ENCODE assay signal across 20 mouse cellular contexts in the genomic region with DNA sequence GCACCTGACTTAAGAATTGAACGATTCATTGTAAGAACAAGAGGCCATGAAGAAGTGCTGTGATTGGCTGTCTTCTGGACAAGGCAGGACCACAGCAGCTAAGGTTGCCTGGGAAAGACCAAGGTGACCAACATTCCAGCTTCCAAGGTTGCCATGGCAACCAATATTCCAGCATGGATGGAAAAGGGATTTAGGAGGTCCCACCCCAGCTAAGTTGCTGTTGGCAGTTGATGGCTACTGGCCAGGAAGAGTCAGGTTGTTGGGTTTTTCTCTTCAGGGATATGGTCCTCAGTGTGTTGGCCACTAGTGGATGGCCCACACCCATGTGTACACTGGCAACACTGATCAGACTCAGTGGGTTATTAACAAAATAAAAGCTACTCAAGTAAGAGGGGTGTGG.
"Had no signal": no experiment of that assay in that cellular context is flagged by ENCODE, and none has a peak within 500 bp of the region (broad histone marks: within the 10 kb centered on the region; RNA-seq: fewer than 3 reads in every experiment).

No protein-coding gene starts in this region.

- DNase-seq: liver, embryonic 13.5 days; liver, postnatal 0 days; lung, adult 2 months; lung, postnatal 14 days; lung, postnatal 36 days; midbrain, embryonic 14.5 days; right cerebral cortex, postnatal 14 days; right cerebral cortex, postnatal 4 days; spleen, adult 18-20 months; thymus, adult 18-20 months; thymus, postnatal 14 days; thymus, postnatal 36 days had no signal

- ATAC-seq: liver, postnatal 0 days; midbrain, embryonic 16.5 days had no signal

- H3K27me3 ChIP-seq: liver, embryonic 13.5 days; liver, embryonic 15.5 days; lung, embryonic 15.5 days; megakaryocyte, embryonic 14.5 days; midbrain, embryonic 12.5 days; neural tube, embryonic 12.5 days had no signal

- H3K9me3 ChIP-seq: liver, embryonic 13.5 days; liver, embryonic 15.5 days; lung, embryonic 15.5 days; midbrain, embryonic 12.5 days; neural tube, embryonic 12.5 days had no signal

- H3K4me1 ChIP-seq: liver, embryonic 13.5 days; liver, embryonic 15.5 days; megakaryocyte, embryonic 14.5 days had no signal

- H3K36me3 ChIP-seq: liver, embryonic 13.5 days; liver, embryonic 15.5 days; lung, embryonic 15.5 days; midbrain, embryonic 12.5 days had no signal

- H3K27ac ChIP-seq: liver, embryonic 13.5 days; liver, embryonic 15.5 days; lung, embryonic 15.5 days; macrophage; midbrain, embryonic 12.5 days; neural tube, embryonic 12.5 days had no signal

- H3K9ac ChIP-seq: liver, embryonic 13.5 days; liver, embryonic 15.5 days; liver, postnatal 0 days; lung, embryonic 15.5 days; midbrain, embryonic 12.5 days; neural tube, embryonic 12.5 days had no signal

- H3K4me3 ChIP-seq: liver, embryonic 13.5 days; liver, embryonic 15.5 days; lung, embryonic 15.5 days; megakaryocyte, embryonic 14.5 days; midbrain, embryonic 12.5 days; neural tube, embryonic 12.5 days had no signal

- H3K4me2 ChIP-seq: liver, embryonic 11.5 days; liver, embryonic 13.5 days; liver, embryonic 15.5 days; lung, embryonic 15.5 days; midbrain, embryonic 12.5 days; neural tube, embryonic 12.5 days had no signal
